Mouse (Mus musculus) lung, postnatal 0 days (tissue): Measurements from ENCODE around the gene Ssh2. TPM values are rescaled to one million over a fixed set of nuclear protein-coding genes. Genes with fewer than 3 reads are reported as not detected.

ENCODE experiments used
- ATAC-seq: fragments of 200-750 bp; cut with Nextera tagmentation; 2 replicates; pipeline ENCODE4 v1.8.0; 2017; ENCODE audit warnings: moderate library complexity
- DNase-seq: peaks from one replicate; pipeline ENCODE4 v3.0.0-alpha.2; 2016; ENCODE audit warnings: low spot score
- H3K27ac ChIP-seq: fragments of 300-500 bp; sonication (generic); 2 replicates; pipeline ENCODE4 v1.5.1; 2014; ENCODE audit warnings: antibody characterized with exemption, mild to moderate bottlenecking, low read length, mixed read lengths
- H3K27me3 ChIP-seq: fragments of 300-500 bp; sonication (generic); replicated peaks from 2 replicates; pipeline ENCODE4 v1.6.1; 2014; ENCODE audit warnings: low read length, mixed read lengths; ENCODE audit not compliant: insufficient read depth
- H3K36me3 ChIP-seq: fragments of 300-500 bp; sonication (generic); 2 replicates; pipeline ENCODE4 v1.6.1; 2014; ENCODE audit warnings: low read length, mixed read lengths; ENCODE audit not compliant: insufficient read depth
- H3K4me1 ChIP-seq: fragments of 300-500 bp; sonication (generic); 2 replicates; pipeline ENCODE4 v1.6.1; 2014; ENCODE audit warnings: antibody characterized with exemption, low read depth, low read length, mixed read lengths; ENCODE audit not compliant: insufficient read depth
- H3K4me2 ChIP-seq: fragments of 300-500 bp; sonication (generic); replicated peaks from 2 replicates; pipeline ENCODE4 v1.6.1; 2014; ENCODE audit warnings: low read depth, mild to moderate bottlenecking, low read length, moderate library complexity, mixed read lengths
- H3K4me3 ChIP-seq: fragments of 300-500 bp; sonication (generic); 2 replicates; pipeline ENCODE4 v1.5.1; 2014; ENCODE audit warnings: low read depth, low read length
- H3K9ac ChIP-seq: fragments of 300-500 bp; sonication (generic); replicated peaks from 2 replicates; pipeline ENCODE4 v1.6.1; 2014; ENCODE audit warnings: low read depth, mild to moderate bottlenecking
- H3K9me3 ChIP-seq: fragments of 300-500 bp; sonication (generic); 2 replicates; pipeline ENCODE4 v1.6.1; 2016; ENCODE audit warnings: low read length, mixed read lengths
- CTCF ChIP-seq: IDR thresholded peaks from 2 replicates; pipeline ENCODE4 v1.5.1; 2016; ENCODE audit warnings: antibody characterized with exemption, mild to moderate bottlenecking
- EP300 ChIP-seq: IDR thresholded peaks from 2 replicates; pipeline ENCODE4 v1.6.1; 2016; ENCODE audit warnings: antibody characterized with exemption, mild to moderate bottlenecking, control low read depth
- WGBS: fragments of 180-500 bp; shearing (Covaris S2); extraction: QIAGEN DNeasy Blood & Tissue Kit; methylation state at CpG from one replicate; pipeline ENCODE4 v1.1.7; 2014; 5-methylcytosine and 5-hydroxymethylcytosine counted together
- polyA plus RNA-seq: library from polyadenylated mRNA; unstranded; fragments of >200 nt; fragmentation: Nextera tagmentation; extraction: Ambion mirVana; gene quantifications from 2 replicates; pipeline ENCODE4 v1.2.1, GENCODE M21; 2015

Ssh2 gene
- polyA plus RNA-seq: 13.2 TPM in 2 replicates

DNA sequence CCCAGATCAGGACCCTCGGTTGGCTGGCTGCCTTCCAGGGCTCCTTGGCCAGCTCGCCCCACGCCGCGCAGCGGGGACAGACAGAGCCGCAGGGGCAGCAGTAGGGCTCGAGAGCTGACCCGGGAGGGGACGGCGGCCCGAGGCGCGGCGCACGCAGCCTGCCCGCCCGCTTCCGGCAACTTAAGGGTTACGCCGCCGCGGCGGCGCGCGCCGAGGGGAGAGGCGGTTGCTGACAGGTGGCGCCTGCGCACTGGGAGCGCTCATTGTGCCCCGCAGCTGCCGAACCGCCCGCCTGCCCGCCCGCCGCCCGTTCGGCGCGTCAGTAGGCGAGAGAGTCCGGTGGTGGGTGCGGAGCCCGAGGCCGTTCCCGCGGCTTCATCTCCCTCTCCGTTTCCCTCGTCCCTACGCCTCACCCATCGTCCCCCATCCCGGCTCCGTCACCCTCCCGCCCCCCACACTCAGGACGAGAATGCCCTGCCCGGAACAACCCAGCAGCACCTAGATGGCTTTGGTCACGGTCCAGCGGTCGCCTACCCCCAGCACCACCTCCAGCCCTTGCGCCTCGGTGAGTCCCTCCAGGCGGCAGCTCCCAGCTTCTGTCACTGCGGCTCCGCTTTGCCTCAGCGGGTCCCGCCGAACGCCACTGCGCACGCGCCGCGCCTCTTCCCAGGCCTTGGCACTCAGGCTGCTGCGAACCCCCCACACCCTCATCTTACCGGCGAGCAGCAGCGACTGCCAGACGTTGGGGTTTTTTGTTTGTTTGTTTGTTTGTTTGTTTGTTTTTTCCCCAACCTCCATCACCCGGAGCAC lies at the start of gene Ssh2:
Gene Ssh2, plus strand, starts transcription at position 337 of the 810 bp plus-strand sequence.
- WGBS: under 1% methylated on average over 68 of the region's 82 CpGs
- H3K9me3 ChIP-seq: no peaks in the 10 kb centered on the region
- H3K4me2 ChIP-seq: peak within 1 kb of the TSS; percentile 96
- H3K4me1 ChIP-seq: 0 out of 2 replicates have a peak, but pooled peaks cover 3% of the 10 kb centered on the region
- DNase-seq (peak; percentile 95), ATAC-seq (peak; percentile 88)
- H3K9ac ChIP-seq: peak within 1 kb of the TSS; percentile 70
- peak within 1 kb of the TSS; percentile 89 for H3K4me3 ChIP-seq
- no peaks in the 10 kb centered on the region for H3K36me3 ChIP-seq
- peak within 1 kb of the TSS; percentile 82 for H3K27ac ChIP-seq
- TF ChIP-seq CTCF: 0 out of 2 replicates have a peak, but pooled peaks have one; percentile 0
- no peak for TF ChIP-seq EP300
- no peaks in the 10 kb centered on the region for H3K27me3 ChIP-seq

GRCm38 (mm10) chr11:77173731-77174130 lies 42.4 kb upstream of the Ssh2 start:
- no peak overlapping the region for H3K27ac ChIP-seq
- no peaks in the 10 kb centered on the region for H3K36me3 ChIP-seq
- H3K4me3 ChIP-seq: no peak overlapping the region
- no peak overlapping the region for H3K9ac ChIP-seq
- DNase-seq: no peak
- no peak for ATAC-seq
- TF ChIP-seq CTCF (no peak), EP300 (no peak)
- H3K9me3 ChIP-seq: no peaks in the 10 kb centered on the region
- H3K4me1 ChIP-seq: no peaks in the 10 kb centered on the region
- 71% methylated on average over 4 of the region's 4 CpGs for whole genome bisulfite sequencing
- no peak overlapping the region for H3K4me2 ChIP-seq
- no peaks in the 10 kb centered on the region for H3K27me3 ChIP-seq

DNA sequence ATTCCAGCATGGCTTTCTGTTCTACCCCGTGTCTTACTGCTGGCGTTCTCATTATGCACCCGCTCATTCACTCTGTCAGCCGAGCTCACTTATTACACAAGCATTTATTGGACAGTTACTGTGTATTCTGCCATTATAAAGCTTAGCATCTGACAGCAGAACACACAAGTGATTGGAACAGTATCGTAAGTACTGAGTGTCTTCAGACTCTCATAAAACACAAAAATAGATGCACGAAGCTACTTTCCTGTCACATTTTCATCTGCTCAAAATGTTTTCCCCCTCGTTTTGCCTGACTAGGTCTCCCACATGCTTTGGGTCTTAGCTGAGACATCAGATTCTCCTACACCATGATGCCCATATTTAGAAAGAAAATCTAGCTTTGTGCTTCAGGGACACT lies 41.6 kb upstream of the Ssh2 start:
- Histone ChIP-seq H3K9ac (no peak overlapping the region), H3K9me3 (no peaks in the 10 kb centered on the region), H3K4me2 (no peak overlapping the region), H3K36me3 (no peaks in the 10 kb centered on the region), H3K4me1 (no peaks in the 10 kb centered on the region), H3K4me3 (no peak overlapping the region), H3K27me3 (no peaks in the 10 kb centered on the region), H3K27ac (no peak overlapping the region)
- ATAC-seq (no peak), DNase-seq (no peak)
- 72% methylated on average over 7 of the region's 7 CpGs for WGBS
- TF ChIP-seq EP300: no peak
- TF ChIP-seq CTCF: no peak

DNA sequence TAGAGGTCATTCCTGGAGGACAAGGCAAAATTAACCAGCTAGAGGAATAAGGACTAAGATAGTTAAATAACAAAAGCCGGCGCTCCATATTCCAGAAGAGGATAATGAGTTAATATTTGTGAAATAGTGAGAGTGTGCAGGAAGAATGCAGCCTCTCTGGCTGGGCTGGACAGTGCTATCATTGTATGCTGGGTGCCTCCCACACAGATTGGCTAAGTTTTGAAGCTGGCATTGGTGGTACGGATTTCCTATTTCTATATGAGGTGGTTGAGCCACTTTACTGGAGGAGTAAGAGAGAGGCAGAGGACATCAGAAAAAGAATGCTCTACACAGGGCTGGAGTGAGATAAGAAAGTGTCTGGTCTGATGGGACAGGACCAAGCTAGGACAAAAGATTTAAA lies 36.3 kb upstream of the Ssh2 start:
- no peak for ATAC-seq

GRCm38 (mm10) chr11:77180886-77181285 lies 35.2 kb upstream of the Ssh2 start:
- ATAC-seq (no peak), DNase-seq (peak; percentile 18)
- WGBS: 25% methylated on average over 4 of the region's 4 CpGs
- H3K36me3 ChIP-seq: no peaks in the 10 kb centered on the region
- no peak overlapping the region for H3K9ac ChIP-seq
- H3K4me3 ChIP-seq: no peak overlapping the region
- no peaks in the 10 kb centered on the region for H3K9me3 ChIP-seq
- H3K4me2 ChIP-seq: no peak overlapping the region
- H3K27ac ChIP-seq: no peak overlapping the region
- TF ChIP-seq EP300: no peak
- TF ChIP-seq CTCF: no peak
- no peaks in the 10 kb centered on the region for H3K27me3 ChIP-seq
- H3K4me1 ChIP-seq: no peaks in the 10 kb centered on the region

More for the DNA sequence above, 36.3 kb upstream of the Ssh2 start:
- H3K27ac ChIP-seq: no peak overlapping the region
- no peaks in the 10 kb centered on the region for H3K36me3 ChIP-seq
- no peak overlapping the region for H3K4me3 ChIP-seq
- H3K9ac ChIP-seq: no peak overlapping the region
- no peak overlapping the region for H3K4me2 ChIP-seq
- TF ChIP-seq CTCF (no peak), EP300 (no peak)
- no peak for DNase-seq
- WGBS: 61% methylated on average over 3 of the region's 3 CpGs
- no peaks in the 10 kb centered on the region for H3K4me1 ChIP-seq
- no peaks in the 10 kb centered on the region for H3K9me3 ChIP-seq
- no peaks in the 10 kb centered on the region for H3K27me3 ChIP-seq

DNA sequence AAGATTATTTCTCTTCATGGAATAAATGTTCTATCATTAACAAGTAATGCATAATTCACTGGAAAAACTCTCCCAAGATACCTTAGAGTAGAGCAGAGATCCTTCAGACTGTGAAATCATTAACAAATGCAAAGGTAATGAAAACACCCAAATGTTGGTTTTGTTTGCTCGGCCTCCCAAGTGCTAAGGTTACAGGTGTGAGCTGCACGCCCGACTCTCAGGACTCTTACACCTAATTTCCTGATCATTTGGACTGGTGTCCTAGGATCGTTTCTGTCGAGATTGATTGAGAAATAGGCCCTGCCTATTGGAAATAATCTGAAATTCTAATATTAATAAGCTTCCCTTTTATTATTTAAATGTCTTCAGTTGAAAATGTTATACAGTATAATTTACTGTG lies 34.6 kb upstream of the Ssh2 start:
- TF ChIP-seq CTCF (no peak), EP300 (no peak)
- Histone ChIP-seq H3K4me1 (no peaks in the 10 kb centered on the region), H3K9me3 (no peaks in the 10 kb centered on the region), H3K27ac (no peak overlapping the region), H3K4me3 (no peak overlapping the region), H3K27me3 (no peaks in the 10 kb centered on the region), H3K9ac (no peak overlapping the region), H3K36me3 (no peaks in the 10 kb centered on the region), H3K4me2 (no peak overlapping the region)
- no peak for ATAC-seq
- 43% methylated on average over 5 of the region's 5 CpGs for WGBS
- no peak for DNase-seq
